Mouse (Mus musculus) kidney, adult 2 months (tissue): ENCODE data around the gene Arid1b.

Source experiments
- CTCF ChIP-seq: fragments of 200-500 bp; conservative IDR thresholded peaks from 2 replicates; pipeline ENCODE4 v1.5.1; 2011; ENCODE audit warnings: low read depth, mild to moderate bottlenecking, control low read depth, low read length, moderate library complexity, mixed read lengths; ENCODE audit not compliant: insufficient read depth, insufficient read length
- POLR2A ChIP-seq: fragments of 200-500 bp; IDR thresholded peaks from one replicate; pipeline ENCODE4 v1.6.1; 2011; ENCODE audit warnings: low read depth, low read length, control low read depth

DNA sequence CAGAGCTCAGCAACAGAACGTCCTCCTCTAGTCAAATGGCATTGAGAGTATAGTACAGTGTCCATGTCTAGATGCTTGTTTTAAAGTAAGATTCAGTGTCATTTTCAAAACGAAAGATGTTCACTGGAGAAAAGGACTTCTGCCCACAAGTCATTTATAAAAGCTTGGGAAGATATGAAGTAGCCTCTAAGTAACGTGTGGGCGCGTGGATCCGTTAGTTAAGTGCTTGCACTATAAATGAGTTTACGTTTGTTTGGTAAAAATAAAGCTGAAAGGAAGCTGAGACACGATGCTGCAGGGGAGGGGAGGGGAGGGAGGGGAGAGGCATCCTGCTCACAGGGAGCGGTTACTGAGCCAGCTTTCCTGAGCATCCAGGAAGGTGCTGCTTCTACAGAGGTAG, 293.5 kb downstream of the Arid1b start:
- no peak for TF ChIP-seq CTCF
- TF ChIP-seq POLR2A: no peak
